Mouse (Mus musculus) forebrain, embryonic 15.5 days (tissue): ENCODE measurements around the gene Dlgap1. TPM values are rescaled to one million over a fixed set of nuclear protein-coding genes. Genes with fewer than 3 reads are reported as not detected.

ENCODE experiments used
- ATAC-seq: fragments of 200-750 bp; cut with Nextera tagmentation; replicated peaks from 2 replicates; pipeline ENCODE4 v1.8.0; 2017; ENCODE audit warnings: mild to moderate bottlenecking, moderate TSS enrichment, moderate library complexity
- H3K27ac ChIP-seq: fragments of 300-500 bp; sonication (generic); replicated peaks from 2 replicates; pipeline ENCODE4 v1.5.1; 2015; ENCODE audit warnings: mild to moderate bottlenecking, inconsistent platforms
- H3K27me3 ChIP-seq: fragments of 300-500 bp; sonication (generic); 2 replicates; pipeline ENCODE4 v1.6.1; 2015; ENCODE audit warnings: inconsistent platforms
- H3K36me3 ChIP-seq: fragments of 300-500 bp; sonication (generic); 2 replicates; pipeline ENCODE4 v1.6.1; 2015; ENCODE audit warnings: mild to moderate bottlenecking, inconsistent platforms
- H3K4me1 ChIP-seq: fragments of 300-500 bp; sonication (generic); 2 replicates; pipeline ENCODE4 v1.6.1; 2015; ENCODE audit warnings: inconsistent platforms
- H3K4me2 ChIP-seq: fragments of 300-500 bp; sonication (generic); replicated peaks from 2 replicates; pipeline ENCODE4 v1.6.1; 2015; ENCODE audit warnings: mild to moderate bottlenecking, inconsistent platforms
- H3K4me3 ChIP-seq: fragments of 300-500 bp; sonication (generic); 2 replicates; pipeline ENCODE4 v1.5.1; 2015; ENCODE audit warnings: mild to moderate bottlenecking, inconsistent platforms
- H3K9ac ChIP-seq: fragments of 300-500 bp; sonication (generic); replicated peaks from 2 replicates; pipeline ENCODE4 v1.6.1; 2015; ENCODE audit warnings: mild to moderate bottlenecking, inconsistent platforms
- H3K9me3 ChIP-seq: fragments of 300-500 bp; sonication (generic); 2 replicates; pipeline ENCODE4 v1.6.1; 2016; ENCODE audit warnings: inconsistent platforms
- WGBS: fragments of 180-500 bp; shearing (Covaris S2); methylation state at CpG from one replicate; pipeline ENCODE4 v1.1.7; 2015; ENCODE audit warnings: mixed read lengths; 5-methylcytosine and 5-hydroxymethylcytosine counted together
- polyA plus RNA-seq: library from polyadenylated mRNA; unstranded; fragments of >200 nt; fragmentation: Nextera tagmentation; extraction: Ambion mirVana; gene quantifications from 2 replicates; pipeline ENCODE4 v1.2.1, GENCODE M21; 2015

The Dlgap1 gene
- polyA plus RNA-seq, 1 experiment from 2014 or later = 31.0 TPM

- ATAC-seq = no peak
- Histone ChIP-seq H3K27me3 (no peaks in the 10 kb centered on the region), H3K4me1 (0 out of 2 replicates have a peak, but pooled peaks cover 5% of the 10 kb centered on the region), H3K27ac (no peak overlapping the region), H3K4me2 (no peak overlapping the region), H3K9ac (no peak overlapping the region), H3K4me3 (no peak overlapping the region), H3K9me3 (no peaks in the 10 kb centered on the region), H3K36me3 (no peaks in the 10 kb centered on the region)
- 61% methylated on average over 5 of the region's 5 CpGs for WGBS
Measured at GRCm38 (mm10) chr17:70437229-70437628, 468.4 kb downstream of the Dlgap1 start.

- H3K9ac ChIP-seq = no peak overlapping the region
- H3K4me1 ChIP-seq = peaks cover 6% of the 10 kb centered on the region; the same call in 1 of the 2 replicates
- H3K9me3 ChIP-seq = no peaks in the 10 kb centered on the region
- no peaks in the 10 kb centered on the region for H3K27me3 ChIP-seq
- peak; percentile 85 for ATAC-seq
- H3K4me3 ChIP-seq = no peak overlapping the region
- H3K36me3 ChIP-seq = no peaks in the 10 kb centered on the region
- WGBS = 65% methylated on average over 14 of the region's 14 CpGs
- no peak overlapping the region for H3K4me2 ChIP-seq
- peak overlapping the region; percentile 27; the same call in 1 of the 2 replicates for H3K27ac ChIP-seq
Measured at GRCm38 (mm10) chr17:70442976-70443375, 474.1 kb downstream of the Dlgap1 start.

GRCm38 (mm10) chr17:70446451-70446850 lies 477.6 kb downstream of the Dlgap1 start:
- Histone ChIP-seq H3K27ac (no peak overlapping the region), H3K27me3 (no peaks in the 10 kb centered on the region), H3K4me2 (no peak overlapping the region), H3K36me3 (no peaks in the 10 kb centered on the region), H3K9ac (no peak overlapping the region), H3K4me3 (no peak overlapping the region), H3K4me1 (peaks cover 6% of the 10 kb centered on the region; the same call in 1 of the 2 replicates), H3K9me3 (no peaks in the 10 kb centered on the region)
- ATAC-seq = no peak
- 86% methylated on average over 8 of the region's 8 CpGs for WGBS

- 96% methylated on average over 7 of the region's 7 CpGs for WGBS
- H3K27me3 ChIP-seq = no peaks in the 10 kb centered on the region
- H3K4me1 ChIP-seq = no peaks in the 10 kb centered on the region
- ATAC-seq = no peak
- no peak overlapping the region for H3K4me3 ChIP-seq
- H3K9me3 ChIP-seq = no peaks in the 10 kb centered on the region
- no peak overlapping the region for H3K4me2 ChIP-seq
- no peak overlapping the region for H3K27ac ChIP-seq
- no peaks in the 10 kb centered on the region for H3K36me3 ChIP-seq
- H3K9ac ChIP-seq = no peak overlapping the region
Measured at GRCm38 (mm10) chr17:70455036-70455435, 486.2 kb downstream of the Dlgap1 start.

- Histone ChIP-seq H3K4me1 (no peaks in the 10 kb centered on the region), H3K9me3 (no peaks in the 10 kb centered on the region), H3K4me2 (no peak overlapping the region), H3K27me3 (no peaks in the 10 kb centered on the region), H3K4me3 (no peak overlapping the region), H3K27ac (no peak overlapping the region), H3K9ac (no peak overlapping the region), H3K36me3 (no peaks in the 10 kb centered on the region)
- 93% methylated on average over 1 of the region's 1 CpGs for WGBS
- ATAC-seq = no peak
Measured at GRCm38 (mm10) chr17:70457103-70457502, 488.2 kb downstream of the Dlgap1 start.

- H3K36me3 ChIP-seq = no peaks in the 10 kb centered on the region
- ATAC-seq = no peak
- H3K9ac ChIP-seq = no peak overlapping the region
- no peaks in the 10 kb centered on the region for H3K4me1 ChIP-seq
- H3K4me2 ChIP-seq = no peak overlapping the region
- no peaks in the 10 kb centered on the region for H3K27me3 ChIP-seq
- no peak overlapping the region for H3K4me3 ChIP-seq
- no peaks in the 10 kb centered on the region for H3K9me3 ChIP-seq
- WGBS = 89% methylated on average over 8 of the region's 8 CpGs
- H3K27ac ChIP-seq = no peak overlapping the region
Measured at GRCm38 (mm10) chr17:70462231-70462630, 493.4 kb downstream of the Dlgap1 start.

- 79% methylated on average over 8 of the region's 8 CpGs for WGBS
- Histone ChIP-seq H3K4me3 (no peak overlapping the region), H3K9me3 (no peaks in the 10 kb centered on the region), H3K27ac (no peak overlapping the region), H3K27me3 (no peaks in the 10 kb centered on the region), H3K9ac (no peak overlapping the region), H3K4me1 (no peaks in the 10 kb centered on the region), H3K4me2 (no peak overlapping the region), H3K36me3 (no peaks in the 10 kb centered on the region)
- ATAC-seq = no peak
Measured at GRCm38 (mm10) chr17:70462771-70463491, 494.1 kb downstream of the Dlgap1 start.

GRCm38 (mm10) chr17:70466413-70466812 lies 497.5 kb downstream of the Dlgap1 start:
- ATAC-seq = no peak
- H3K27ac ChIP-seq = no peak overlapping the region
- WGBS = 33% methylated on average over 4 of the region's 4 CpGs

GRCm38 (mm10) chr17:70470970-70471371 lies 502.1 kb downstream of the Dlgap1 start:
- 84% methylated on average over 7 of the region's 7 CpGs for WGBS
- no peaks in the 10 kb centered on the region for H3K36me3 ChIP-seq
- no peak for ATAC-seq
- no peaks in the 10 kb centered on the region for H3K4me1 ChIP-seq
- H3K4me3 ChIP-seq = no peak overlapping the region
- H3K9me3 ChIP-seq = no peaks in the 10 kb centered on the region
- H3K9ac ChIP-seq = no peak overlapping the region
- H3K4me2 ChIP-seq = no peak overlapping the region
- H3K27ac ChIP-seq = no peak overlapping the region
- H3K27me3 ChIP-seq = no peaks in the 10 kb centered on the region

More at GRCm38 (mm10) chr17:70466413-70466812, 497.5 kb downstream of the Dlgap1 start:
- no peaks in the 10 kb centered on the region for H3K4me1 ChIP-seq
- H3K9ac ChIP-seq = no peak overlapping the region
- H3K9me3 ChIP-seq = no peaks in the 10 kb centered on the region
- no peaks in the 10 kb centered on the region for H3K27me3 ChIP-seq
- H3K4me3 ChIP-seq = no peak overlapping the region
- no peaks in the 10 kb centered on the region for H3K36me3 ChIP-seq
- H3K4me2 ChIP-seq = no peak overlapping the region

GRCm38 (mm10) chr17:70472162-70472561 lies 503.3 kb downstream of the Dlgap1 start:
- WGBS = 86% methylated on average over 7 of the region's 7 CpGs

GRCm38 (mm10) chr17:70473871-70474270 lies 505.0 kb downstream of the Dlgap1 start:
- Histone ChIP-seq H3K4me3 (no peak overlapping the region), H3K4me1 (no peaks in the 10 kb centered on the region), H3K27me3 (no peaks in the 10 kb centered on the region), H3K4me2 (no peak overlapping the region), H3K9me3 (no peaks in the 10 kb centered on the region), H3K27ac (no peak overlapping the region), H3K9ac (no peak overlapping the region), H3K36me3 (no peaks in the 10 kb centered on the region)
- ATAC-seq = no peak
- 89% methylated on average over 4 of the region's 4 CpGs for WGBS

More at GRCm38 (mm10) chr17:70472162-70472561, 503.3 kb downstream of the Dlgap1 start:
- Histone ChIP-seq H3K36me3 (no peaks in the 10 kb centered on the region), H3K4me3 (no peak overlapping the region), H3K9me3 (no peaks in the 10 kb centered on the region), H3K4me1 (no peaks in the 10 kb centered on the region), H3K4me2 (no peak overlapping the region), H3K27ac (no peak overlapping the region), H3K27me3 (no peaks in the 10 kb centered on the region), H3K9ac (no peak overlapping the region)
- ATAC-seq = no peak

GRCm38 (mm10) chr17:70483716-70484115 lies 514.8 kb downstream of the Dlgap1 start:
- Histone ChIP-seq H3K4me3 (no peak overlapping the region), H3K27me3 (no peaks in the 10 kb centered on the region), H3K27ac (no peak overlapping the region), H3K4me1 (peaks cover 15% of the 10 kb centered on the region), H3K9me3 (no peaks in the 10 kb centered on the region), H3K4me2 (no peak overlapping the region), H3K9ac (no peak overlapping the region), H3K36me3 (no peaks in the 10 kb centered on the region)
- WGBS = 84% methylated on average over 4 of the region's 4 CpGs
- no peak for ATAC-seq

- no peak for ATAC-seq
- 88% methylated on average over 4 of the region's 4 CpGs for WGBS
- Histone ChIP-seq H3K9me3 (no peaks in the 10 kb centered on the region), H3K27ac (peak overlapping the region; percentile 59), H3K36me3 (no peaks in the 10 kb centered on the region), H3K4me2 (no peak overlapping the region), H3K27me3 (no peaks in the 10 kb centered on the region), H3K4me1 (peaks cover 19% of the 10 kb centered on the region), H3K4me3 (no peak overlapping the region), H3K9ac (no peak overlapping the region)
Measured at GRCm38 (mm10) chr17:70485668-70486067, 516.8 kb downstream of the Dlgap1 start.
